Mouse (Mus musculus) kidney, adult 2 months (tissue): ENCODE results near the gene Smr3a.

Experiments
- CTCF ChIP-seq: fragments of 200-500 bp; conservative IDR thresholded peaks from 2 replicates; pipeline ENCODE4 v1.5.1; 2011; ENCODE audit warnings: low read depth, mild to moderate bottlenecking, control low read depth, low read length, moderate library complexity, mixed read lengths; ENCODE audit not compliant: insufficient read depth, insufficient read length
- POLR2A ChIP-seq: fragments of 200-500 bp; IDR thresholded peaks from one replicate; pipeline ENCODE4 v1.6.1; 2011; ENCODE audit warnings: low read depth, low read length, control low read depth

DNA sequence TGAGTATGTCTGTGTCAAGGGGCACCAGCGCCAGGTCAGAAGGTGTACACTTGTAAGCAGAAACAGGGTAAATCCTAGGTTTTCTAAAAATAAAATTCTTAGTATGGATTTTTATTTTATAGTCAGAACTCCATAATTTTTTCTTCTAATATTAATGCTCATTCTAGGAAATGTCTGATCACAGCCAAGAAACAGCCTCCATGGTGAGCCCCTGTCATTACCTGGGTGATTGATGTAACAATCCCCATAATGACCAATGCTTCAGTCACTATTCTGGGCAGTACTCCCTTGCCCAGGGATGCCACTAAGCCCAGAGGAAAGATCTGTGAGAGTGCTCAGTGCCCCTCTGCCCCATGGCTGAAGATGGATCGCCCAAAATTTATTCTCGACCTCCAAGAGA is 23.2 kb upstream of the Smr3a start, which contains the start of gene Cabs1:
- TF ChIP-seq POLR2A = no peak
- no peak for TF ChIP-seq CTCF
